Mouse (Mus musculus) CH12.LX (cell line): ENCODE measurements at regions not wholly inside any gene's neighbourhood (a gene's known extent, or its start where the extent isn't known, plus 50 kb on each side); places are given as distances from the start of the nearest gene placed in this dataset.

Source experiments
- DNase-seq: peaks from one replicate; pipeline ENCODE4 v3.0.0-alpha.2; 2013; ENCODE audit errors: extremely low read depth
- H3K27ac ChIP-seq: 2 replicates; pipeline ENCODE4 v1.5.1; 2012; ENCODE audit warnings: low read depth, mild to moderate bottlenecking, control low read depth, moderate library complexity; ENCODE audit not compliant: insufficient read depth
- H3K27me3 ChIP-seq: replicated peaks from 2 replicates; pipeline ENCODE3; 2012; ENCODE audit warnings: inconsistent platforms
- H3K36me3 ChIP-seq, 2 experiments: replicated peaks in 1 of 2; 2 replicates each; pipeline versions ENCODE3 to v1.6.1; 2012; ENCODE audit warnings: inconsistent platforms in 1 of 2, low read length in 1 of 2, mild to moderate bottlenecking in 1 of 2, mixed read lengths in 1 of 2, moderate library complexity in 1 of 2; ENCODE audit not compliant: control insufficient read depth in 1 of 2, insufficient read depth in 1 of 2
- H3K4me1 ChIP-seq, 2 experiments: 2 replicates each; pipeline ENCODE4 v1.6.1; 2012; ENCODE audit warnings: inconsistent platforms in 1 of 2, moderate library complexity in 1 of 2; ENCODE audit not compliant: insufficient read depth in 2 of 2, control insufficient read depth in 1 of 2
- H3K4me2 ChIP-seq: 2 replicates; pipeline ENCODE4 v1.6.1; 2012; ENCODE audit warnings: low read depth, mild to moderate bottlenecking, control low read depth; ENCODE audit not compliant: poor library complexity, insufficient read depth, severe bottlenecking
- H3K4me3 ChIP-seq, 3 experiments: fragments of 150-350 bp in 1 of 3; sonication (generic) in 1 of 3; replicated peaks in 1 of 3; 2 replicates each; pipeline versions ENCODE3 to v1.5.1; 2011 to 2012; ENCODE audit warnings: low read depth in 2 of 3, low read length in 2 of 3, mild to moderate bottlenecking in 2 of 3, moderate library complexity in 2 of 3, control low read depth in 1 of 3, improper control_type of control experiment in 1 of 3, inconsistent platforms in 1 of 3, mixed read lengths in 1 of 3; ENCODE audit not compliant: poor library complexity in 1 of 3
- H3K79me2 ChIP-seq: replicated peaks from 2 replicates; pipeline ENCODE4 v1.6.1; 2012; ENCODE audit warnings: mild to moderate bottlenecking, moderate library complexity; ENCODE audit not compliant: control insufficient read depth, poor library complexity, insufficient read depth, severe bottlenecking; ENCODE audit errors: extremely low read depth
- H3K9ac ChIP-seq: 2 replicates; pipeline ENCODE4 v1.6.1; 2012; ENCODE audit warnings: low read depth, mild to moderate bottlenecking, control low read depth, moderate library complexity; ENCODE audit not compliant: insufficient read depth
- H3K9me3 ChIP-seq: replicated peaks from 2 replicates; pipeline ENCODE3; 2012; ENCODE audit warnings: low read length, inconsistent platforms, mixed read lengths
- CHD1 ChIP-seq: IDR thresholded peaks from 2 replicates; pipeline ENCODE4 v1.6.1; 2012; ENCODE audit warnings: low read depth, low read length, improper control_type of control experiment, inconsistent platforms
- CHD2 ChIP-seq: IDR thresholded peaks from 2 replicates; pipeline ENCODE4 v1.6.1; 2011; ENCODE audit warnings: low read length, improper control_type of control experiment
- CTCF ChIP-seq, 2 experiments: IDR thresholded peaks in 1 of 2; conservative IDR thresholded peaks in 1 of 2; 2 replicates each; pipeline ENCODE4 v1.5.1; 2011 to 2012; ENCODE audit warnings: low read depth in 2 of 2, low read length in 2 of 2, improper control_type of control experiment in 1 of 2, inconsistent platforms in 1 of 2, mild to moderate bottlenecking in 1 of 2, moderate library complexity in 1 of 2
- E2F4 ChIP-seq: IDR thresholded peaks from 2 replicates; pipeline ENCODE4 v1.6.1; 2011; ENCODE audit warnings: low read depth, low read length, improper control_type of control experiment; ENCODE audit not compliant: insufficient replicate concordance
- ETS1 ChIP-seq: conservative IDR thresholded peaks from 2 replicates; pipeline ENCODE4 v1.6.1; 2012; ENCODE audit warnings: low read depth, mild to moderate bottlenecking, inconsistent platforms, low read length, improper control_type of control experiment, moderate library complexity
- GABPA ChIP-seq: IDR thresholded peaks from 2 replicates; pipeline ENCODE4 v1.6.1; 2012; ENCODE audit warnings: low read depth, low read length, improper control_type of control experiment, inconsistent platforms; ENCODE audit not compliant: insufficient replicate concordance
- JUN ChIP-seq: IDR thresholded peaks from 2 replicates; pipeline ENCODE4 v1.6.1; 2011; ENCODE audit warnings: low read depth, mild to moderate bottlenecking, low read length, improper control_type of control experiment, moderate library complexity; ENCODE audit not compliant: insufficient read depth
- JUND ChIP-seq: conservative IDR thresholded peaks from 2 replicates; pipeline ENCODE4 v1.6.1; 2011; ENCODE audit warnings: low read depth, low read length, improper control_type of control experiment
- KAT2A ChIP-seq: IDR thresholded peaks from 2 replicates; pipeline ENCODE4 v1.6.1; 2012; ENCODE audit warnings: low read length, improper control_type of control experiment, inconsistent platforms; ENCODE audit not compliant: insufficient replicate concordance
- MAFK ChIP-seq: IDR thresholded peaks from 2 replicates; pipeline ENCODE4 v1.6.1; 2011; ENCODE audit warnings: low read length, improper control_type of control experiment; ENCODE audit not compliant: insufficient replicate concordance
- MAX ChIP-seq: IDR thresholded peaks from 2 replicates; pipeline ENCODE4 v1.6.1; 2011; ENCODE audit warnings: low read length, improper control_type of control experiment
- MEF2A ChIP-seq: IDR thresholded peaks from 2 replicates; pipeline ENCODE4 v1.6.1; 2014; ENCODE audit warnings: low read depth, mild to moderate bottlenecking, inconsistent platforms, low read length, improper control_type of control experiment, borderline replicate concordance
- MYC ChIP-seq: IDR thresholded peaks from 2 replicates; pipeline ENCODE4 v1.6.1; 2011; ENCODE audit warnings: low read depth, mild to moderate bottlenecking, improper control_type of control experiment, low read length
- PAX5 ChIP-seq: IDR thresholded peaks from 2 replicates; pipeline ENCODE4 v1.6.1; 2012; ENCODE audit warnings: low read length, inconsistent platforms, mixed read lengths
- POLR2AphosphoS2 ChIP-seq: IDR thresholded peaks from 2 replicates; pipeline ENCODE4 v1.6.1; 2011; ENCODE audit warnings: low read depth, low read length, improper control_type of control experiment
- RAD21 ChIP-seq: IDR thresholded peaks from 2 replicates; pipeline ENCODE4 v1.6.1; 2011; ENCODE audit warnings: low read depth, mild to moderate bottlenecking, low read length, improper control_type of control experiment, moderate library complexity
- RCOR1 ChIP-seq: conservative IDR thresholded peaks from 2 replicates; pipeline ENCODE4 v1.6.1; 2012; ENCODE audit warnings: low read depth, mild to moderate bottlenecking, inconsistent platforms, low read length, improper control_type of control experiment
- TBP ChIP-seq: conservative IDR thresholded peaks from 2 replicates; pipeline ENCODE4 v1.6.1; 2011; ENCODE audit warnings: low read depth, low read length, improper control_type of control experiment
- dilution Hi-C: fragments of 300-500 bp; cut with MboI; formaldehyde crosslinking; loops from 2 replicates; pipeline ENCODE4 v1.14.3; 2020; ENCODE audit warnings: low sequenced_read_pairs; ENCODE audit not compliant: extremely low pct_unique_long_range_greater_than_20kb, extremely low pct_ligation_motif_present
- in situ Hi-C: fragments of 300-500 bp; cut with MboI; formaldehyde crosslinking; loops from 3 replicates; pipeline ENCODE4 v1.14.3; 2019; ENCODE audit warnings: low sequenced_read_pairs, low pct_ligation_motif_present, low pct_unique_long_range_greater_than_20kb, mixed read lengths

GRCm38 (mm10) chr5:75355266-75355665 lies 203.2 kb downstream of the Pdgfra start:
- H3K27ac ChIP-seq: no peak overlapping the region
- no peaks in the 10 kb centered on the region for H3K79me2 ChIP-seq
- H3K36me3 ChIP-seq: no peaks in the 10 kb centered on the region
- dilution Hi-C loops (no loop called here), in situ Hi-C loops (loop anchor here (25.0 kb wide), 1 partner anchor 143 kb away; no protein-coding TSS in a partner anchor)
- no peak overlapping the region for H3K9ac ChIP-seq
- no peaks in the 10 kb centered on the region for H3K27me3 ChIP-seq
- DNase-seq: no peak
- H3K4me2 ChIP-seq: no peak overlapping the region
- no peak for TF ChIP-seq MEF2A
- no peak for TF ChIP-seq ETS1
- no peak for TF ChIP-seq PAX5
- TF ChIP-seq CHD1: no peak
- no peak for TF ChIP-seq CTCF (conservative IDR thresholded peaks at IDR 0.05 in 1 of 2, IDR thresholded peaks at IDR 0.05 in 1 of 2; ENCODE audit: low read depth in 2 of 2, low read length in 2 of 2)
- TF ChIP-seq MAFK: no peak
- TF ChIP-seq TBP: no peak
- TF ChIP-seq RCOR1: no peak
- TF ChIP-seq JUN: no peak
- H3K4me3 ChIP-seq: no peak overlapping the region
- H3K4me1 ChIP-seq: no peaks in the 10 kb centered on the region
- no peaks in the 10 kb centered on the region for H3K9me3 ChIP-seq

- Histone ChIP-seq H3K9me3 (no peaks in the 10 kb centered on the region), H3K9ac (no peak overlapping the region), H3K27ac (no peak overlapping the region), H3K27me3 (no peaks in the 10 kb centered on the region), H3K4me2 (no peak overlapping the region), H3K79me2 (no peaks in the 10 kb centered on the region), H3K36me3 (no peaks in the 10 kb centered on the region), H3K4me1 (no peaks in the 10 kb centered on the region), H3K4me3 (no peak overlapping the region)
- TF ChIP-seq PAX5: no peak
- no peak for TF ChIP-seq JUND
- no peak for TF ChIP-seq KAT2A
- no peak for TF ChIP-seq CTCF (conservative IDR thresholded peaks at IDR 0.05 in 1 of 2, IDR thresholded peaks at IDR 0.05 in 1 of 2; ENCODE audit: low read depth in 2 of 2, low read length in 2 of 2)
- no peak for TF ChIP-seq RAD21
- TF ChIP-seq MAFK: no peak
- no peak for TF ChIP-seq E2F4
- no peak for TF ChIP-seq GABPA
- TF ChIP-seq CHD2: no peak
- no peak for TF ChIP-seq POLR2AphosphoS2
- no peak for TF ChIP-seq MAX
- TF ChIP-seq JUN: no peak
- TF ChIP-seq MYC: no peak
- in situ Hi-C loops (loop anchor here (25.0 kb wide), 1 partner anchor 147 kb away; no protein-coding TSS in a partner anchor), dilution Hi-C loops (no loop called here)
- DNase-seq: no peak
Observed at GRCm38 (mm10) chr5:75358869-75359268, 206.8 kb downstream of the Pdgfra start.
